Mouse (Mus musculus) heart, adult 8-10 months (tissue): ENCODE results near the gene Tsc22d2. TPM values are rescaled to one million over a fixed set of nuclear protein-coding genes. Genes with fewer than 3 reads are reported as not detected.

Experiments used
- DNase-seq: peaks from one replicate; pipeline ENCODE4 v3.0.0; 2022; ENCODE audit warnings: low spot score
- total RNA-seq, 4 experiments: library from RNA; stranded (reverse); gene quantifications; 2 replicates each; pipeline ENCODE4 v1.2.4; 2022

Gene Tsc22d2
- total RNA-seq, 4 experiments from 2014 or later, result 18.5 to 26.6 (median 22.1) TPM

- no peak for DNase-seq
Measured at GRCm38 (mm10) chr3:58513483-58513882, 99.0 kb downstream of the Tsc22d2 start.

GRCm38 (mm10) chr3:58515947-58516601 lies 101.6 kb downstream of the Tsc22d2 start:
- DNase-seq, result no peak

Other genes starting within 250 kb of the Tsc22d2 start
- gene Eif2a, start 111.1 kb downstream of the Tsc22d2 start, total RNA-seq, result 10 to 100 TPM; 35.5 to 36.8 (median 35.8) TPM
- gene Serp1, start 111.2 kb downstream of the Tsc22d2 start, total RNA-seq, result 10 to 100 TPM in 2 of 4 experiments, 1 to 10 TPM in 2; 8.8 to 14.1 (median 9.6) TPM
- 100 to 1,000 TPM; 116 to 126 (median 120) TPM for gene Selenot, start 161.9 kb downstream of the Tsc22d2 start, total RNA-seq
- gene Erich6, start 222.5 kb downstream of the Tsc22d2 start, total RNA-seq, result not detected